Comparison of ENCODE assay signal across 16 mouse cellular contexts in genomic region chr19:10094695-10095094, GRCm38 (mm10). TPM values are rescaled to one million over a fixed set of nuclear protein-coding genes. Genes with fewer than 3 reads are reported as not detected.
DNase-seq lines count a peak whose midpoint lies in the region; ATAC-seq and TF ChIP-seq lines count a peak whose summit lies in the region.
"Had no signal": no experiment of that assay in that cellular context is flagged by ENCODE, and none has a peak within 500 bp of the region (broad histone marks: within the 10 kb centered on the region; RNA-seq: fewer than 3 reads in every experiment).

No protein-coding gene starts in this region.

- no peaks in the 10 kb centered on the region for H3K27me3 ChIP-seq in forebrain, embryonic 13.5 days
- H3K27me3 ChIP-seq in forebrain, embryonic 15.5 days, result no peaks in the 10 kb centered on the region
- H3K27me3 ChIP-seq in MEL (ENCODE audit: control insufficient read depth in 1 of 2, insufficient read depth in 2 of 2, low read length in 2 of 2), result no peaks in the 10 kb centered on the region
- no peaks in the 10 kb centered on the region for H3K27me3 ChIP-seq in intestine, embryonic 16.5 days (replicated peaks; ENCODE audit: control insufficient read depth, insufficient read depth, low read length)
- H3K27me3 ChIP-seq in midbrain, embryonic 15.5 days (replicated peaks), result no peaks in the 10 kb centered on the region
- H3K27me3 ChIP-seq: heart, embryonic 15.5 days had no signal

- 0 out of 2 replicates have a peak overlapping the region, but pooled peaks have one; percentile 7 for H3K4me3 ChIP-seq in forebrain, embryonic 13.5 days
- no peak overlapping the region for H3K4me3 ChIP-seq in forebrain, embryonic 15.5 days
- no peak overlapping the region for H3K4me3 ChIP-seq in MEL (ENCODE audit: control insufficient read depth in 1 of 2, insufficient read depth in 1 of 2, low read depth in 2 of 2, low read length in 2 of 2)
- no peak overlapping the region for H3K4me3 ChIP-seq in intestine, embryonic 16.5 days (ENCODE audit: low read length)
- no peak overlapping the region for H3K4me3 ChIP-seq in midbrain, embryonic 15.5 days
- H3K4me3 ChIP-seq: gastrocnemius, adult 2 months; heart, embryonic 15.5 days had no signal

- no peaks in the 10 kb centered on the region for H3K9me3 ChIP-seq in forebrain, embryonic 13.5 days (replicated peaks)
- no peaks in the 10 kb centered on the region for H3K9me3 ChIP-seq in forebrain, embryonic 15.5 days
- H3K9me3 ChIP-seq in MEL (replicated peaks; ENCODE audit: insufficient read depth, low read length), result no peaks in the 10 kb centered on the region
- no peaks in the 10 kb centered on the region for H3K9me3 ChIP-seq in intestine, embryonic 16.5 days (ENCODE audit: control insufficient read depth, low read length)
- H3K9me3 ChIP-seq in midbrain, embryonic 15.5 days, result no peaks in the 10 kb centered on the region
- H3K9me3 ChIP-seq: heart, embryonic 15.5 days had no signal

- H3K4me2 ChIP-seq in forebrain, embryonic 13.5 days, result peak overlapping the region; percentile 5; the same call in 1 of the 2 replicates
- no peak overlapping the region for H3K4me2 ChIP-seq in forebrain, embryonic 15.5 days (replicated peaks)
- H3K4me2 ChIP-seq in intestine, embryonic 16.5 days (ENCODE audit: low read depth, low read length), result peak overlapping the region; percentile 39
- 0 out of 2 replicates have a peak overlapping the region, but pooled peaks have one; percentile 0 for H3K4me2 ChIP-seq in midbrain, embryonic 15.5 days
- H3K4me2 ChIP-seq: heart, embryonic 15.5 days had no signal

- peaks cover 60% of the 10 kb centered on the region for H3K4me1 ChIP-seq in forebrain, embryonic 13.5 days
- H3K4me1 ChIP-seq in forebrain, embryonic 15.5 days, result peaks cover 56% of the 10 kb centered on the region
- peaks cover 7 to 16% of the 10 kb centered on the region in 2 experiments; a peak in 3 of 4 replicates for H3K4me1 ChIP-seq in MEL (ENCODE audit: control insufficient read depth in 1 of 2, insufficient read depth in 2 of 2, low read length in 2 of 2)
- H3K4me1 ChIP-seq in intestine, embryonic 16.5 days (ENCODE audit: control insufficient read depth, insufficient read depth, low read length), result peaks cover 40% of the 10 kb centered on the region
- peaks cover 55% of the 10 kb centered on the region for H3K4me1 ChIP-seq in midbrain, embryonic 15.5 days

- no peak for TF ChIP-seq POLR2A in MEL (IDR thresholded peaks at IDR 0.05; ENCODE audit: control insufficient read depth in 1 of 2, insufficient read depth in 1 of 2, low read depth in 1 of 2, low read length in 2 of 2, poor library complexity in 1 of 2)

- peak; percentile 32 for DNase-seq in MEL (ENCODE audit: low read depth, low spot score)
- no peak for DNase-seq in right cerebral cortex, postnatal 25 days
- no peak for DNase-seq in heart, adult 18-20 months
- no peak for DNase-seq in spleen, postnatal 14 days (ENCODE audit: low spot score in 2 of 2)
- DNase-seq: adrenal gland, postnatal 25 days; B cell, adult 2 months; cerebellum, adult 11 months; gastrocnemius, adult 2 months; thymus, postnatal 14 days had no signal

- TF ChIP-seq CTCF in MEL (IDR thresholded peaks at IDR 0.05 in 2 of 3, conservative IDR thresholded peaks at IDR 0.05 in 1 of 3; ENCODE audit: control insufficient read depth in 1 of 3, insufficient read depth in 1 of 3, low read depth in 2 of 3, low read length in 3 of 3, poor library complexity in 1 of 3, severe bottlenecking in 1 of 3), result no peak

- WGBS in forebrain, embryonic 13.5 days, result 88% methylated on average over 4 of the region's 4 CpGs
- 80% methylated on average over 4 of the region's 4 CpGs for WGBS in forebrain, embryonic 15.5 days
- 70% methylated on average over 4 of the region's 4 CpGs for WGBS in intestine, embryonic 16.5 days
- WGBS in midbrain, embryonic 15.5 days, result 73% methylated on average over 4 of the region's 4 CpGs

- no peaks in the 10 kb centered on the region for H3K79me2 ChIP-seq in MEL (ENCODE audit: control insufficient read depth, insufficient read depth, low read length, poor library complexity)

- no peak for ATAC-seq in forebrain, embryonic 13.5 days
- no peak for ATAC-seq in forebrain, embryonic 15.5 days (replicated peaks)
- peak; percentile 88 for ATAC-seq in intestine, embryonic 16.5 days
- no peak for ATAC-seq in midbrain, embryonic 15.5 days (replicated peaks)
- ATAC-seq: lung, postnatal 0 days had no signal

- peaks cover 89% of the 10 kb centered on the region for H3K36me3 ChIP-seq in forebrain, embryonic 13.5 days (ENCODE audit: poor library complexity, severe bottlenecking)
- peaks cover 28% of the 10 kb centered on the region for H3K36me3 ChIP-seq in forebrain, embryonic 15.5 days
- peaks cover 6 to 7% of the 10 kb centered on the region in 2 experiments for H3K36me3 ChIP-seq in MEL (ENCODE audit: control insufficient read depth in 1 of 2, insufficient read depth in 2 of 2, low read length in 2 of 2)
- H3K36me3 ChIP-seq in intestine, embryonic 16.5 days (ENCODE audit: control insufficient read depth, insufficient read depth, low read length), result peaks cover 12% of the 10 kb centered on the region
- peaks cover 16% of the 10 kb centered on the region; the same call in 1 of the 2 replicates for H3K36me3 ChIP-seq in midbrain, embryonic 15.5 days (replicated peaks)

- no peak for TF ChIP-seq RAD21 in MEL (IDR thresholded peaks at IDR 0.05; ENCODE audit: low read depth, low read length)

- H3K27ac ChIP-seq in forebrain, embryonic 13.5 days, result no peak overlapping the region
- H3K27ac ChIP-seq in forebrain, embryonic 15.5 days (replicated peaks), result no peak overlapping the region
- H3K27ac ChIP-seq in MEL (ENCODE audit: control insufficient read depth, low read depth, low read length), result no peak overlapping the region
- H3K27ac ChIP-seq in intestine, embryonic 16.5 days (ENCODE audit: low read length), result peak overlapping the region; percentile 66
- no peak overlapping the region for H3K27ac ChIP-seq in midbrain, embryonic 15.5 days
- H3K27ac ChIP-seq: gastrocnemius, adult 2 months; heart, embryonic 15.5 days; kidney, postnatal 0 days had no signal

- TF ChIP-seq EP300 in MEL (IDR thresholded peaks at IDR 0.05; ENCODE audit: low read depth in 1 of 2, low read length in 2 of 2), result 0 out of 4 replicates have a peak, but pooled peaks of 1 of the 2 experiments have one; percentile 20

- peak overlapping the region; percentile 50 for H3K9ac ChIP-seq in forebrain, embryonic 13.5 days
- H3K9ac ChIP-seq in forebrain, embryonic 15.5 days (replicated peaks), result no peak overlapping the region
- H3K9ac ChIP-seq in MEL (ENCODE audit: control insufficient read depth, low read depth, low read length, poor library complexity, severe bottlenecking), result no peak overlapping the region
- 0 out of 2 replicates have a peak overlapping the region, but pooled peaks have one; percentile 5 for H3K9ac ChIP-seq in intestine, embryonic 16.5 days (ENCODE audit: low read depth, low read length)
- no peak overlapping the region for H3K9ac ChIP-seq in midbrain, embryonic 15.5 days
- H3K9ac ChIP-seq: heart, embryonic 15.5 days had no signal

TF ChIP-seq in MEL, 35 proteins besides CTCF, POLR2A, EP300 and RAD21:
- TF ChIP-seq GATA1 (IDR thresholded peaks at IDR 0.05; ENCODE audit: low read depth, low read length), result 0 out of 2 replicates have a peak, but pooled peaks have one; percentile 27
- TF ChIP-seq ZC3H11A (IDR thresholded peaks at IDR 0.05; ENCODE audit: low read depth, low read length), result no peak

RNA-seq across cellular contexts. Expression of gene Fads2, which starts 6.9 kb away (rescaled TPM):
- 134 and 154 TPM in 2 replicates for polyA plus RNA-seq in forebrain, embryonic 13.5 days (2015; fragmentation: Nextera tagmentation; extraction: Ambion mirVana)
- 164 and 166 TPM in 2 replicates for polyA plus RNA-seq in forebrain, embryonic 15.5 days (2015; fragmentation: Nextera tagmentation; extraction: Ambion mirVana)
- 55.2 and 64.0 TPM in 2 replicates for total RNA-seq in MEL (2012; rRNA removed)
- 100 to 1,000 TPM in 1 of 2 experiments, not detected in 1; 119 TPM for polyA plus RNA-seq in MEL (2012; ENCODE audit: insufficient read depth in 1 of 2, insufficient read length in 2 of 2, low read depth in 1 of 2, low replicate concordance in 2 of 2, missing spikeins in 1 of 2)
- 206 and 216 TPM in 2 replicates for polyA plus RNA-seq in intestine, embryonic 16.5 days (2015; fragmentation: Nextera tagmentation; extraction: Ambion mirVana)
- 215 and 222 TPM in 2 replicates for polyA plus RNA-seq in midbrain, embryonic 15.5 days (2015; fragmentation: Nextera tagmentation; extraction: Ambion mirVana)
- 1 to 10 TPM; 5.2 to 5.5 TPM for total RNA-seq in heart, adult 18-20 months (2021)

RNA-seq across cellular contexts. Expression of gene Fads3, which starts 53.3 kb away (rescaled TPM):
- polyA plus RNA-seq in forebrain, embryonic 13.5 days (2015; fragmentation: Nextera tagmentation; extraction: Ambion mirVana), result 5.8 TPM in 2 replicates
- 14.0 and 15.3 TPM in 2 replicates for polyA plus RNA-seq in forebrain, embryonic 15.5 days (2015; fragmentation: Nextera tagmentation; extraction: Ambion mirVana)
- total RNA-seq in MEL (2012; rRNA removed), result 1.4 and 2.3 TPM in 2 replicates
- polyA plus RNA-seq in MEL (2012; ENCODE audit: insufficient read depth in 1 of 2, insufficient read length in 2 of 2, low read depth in 1 of 2, low replicate concordance in 2 of 2, missing spikeins in 1 of 2), result 10 to 100 TPM in 1 of 2 experiments, not detected in 1; 11.2 TPM
- polyA plus RNA-seq in intestine, embryonic 16.5 days (2015; fragmentation: Nextera tagmentation; extraction: Ambion mirVana), result 12.4 and 13.0 TPM in 2 replicates
- polyA plus RNA-seq in midbrain, embryonic 15.5 days (2015; fragmentation: Nextera tagmentation; extraction: Ambion mirVana), result 25.8 and 27.1 TPM in 2 replicates
- total RNA-seq in heart, adult 18-20 months (2021), result 10 to 100 TPM; 31.8 to 34.9 TPM

Comparison
In these comparisons a context has a peak if more than half of its experiments do, and no peak if none do; other contexts are left out.
1. H3K9ac ChIP-seq: peak in forebrain, embryonic 13.5 days (single experiment) and intestine, embryonic 16.5 days (single experiment); none in forebrain, embryonic 15.5 days (single experiment), MEL (single experiment) and midbrain, embryonic 15.5 days (single experiment).